Mouse (Mus musculus): ENCODE measurements around the gene Olfr1157.

Gene Olfr1157

DNA sequence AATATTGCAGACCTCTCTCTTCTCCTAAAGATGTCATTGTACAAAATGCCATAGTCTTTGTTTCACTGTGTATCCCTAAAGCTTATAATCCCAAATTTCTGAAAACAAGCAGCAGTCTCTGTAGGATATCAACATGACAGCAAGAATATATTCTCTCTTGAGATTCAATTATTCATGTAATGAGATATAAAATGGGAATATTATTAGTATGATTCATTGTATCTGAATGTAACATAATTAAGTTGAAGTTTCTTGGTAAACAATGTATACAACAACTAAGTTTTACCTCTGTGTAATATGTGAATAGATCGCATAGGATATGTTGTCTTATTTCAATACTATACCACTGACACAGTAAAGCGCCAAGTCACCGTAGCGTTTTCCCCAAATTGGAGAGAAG is at the start of gene Olfr1157:
TSS of gene Olfr1157 (minus strand) at position 101 of the 400 bp plus-strand sequence.
- in situ Hi-C loops (cut with MboI) = no loop called here

DNA sequence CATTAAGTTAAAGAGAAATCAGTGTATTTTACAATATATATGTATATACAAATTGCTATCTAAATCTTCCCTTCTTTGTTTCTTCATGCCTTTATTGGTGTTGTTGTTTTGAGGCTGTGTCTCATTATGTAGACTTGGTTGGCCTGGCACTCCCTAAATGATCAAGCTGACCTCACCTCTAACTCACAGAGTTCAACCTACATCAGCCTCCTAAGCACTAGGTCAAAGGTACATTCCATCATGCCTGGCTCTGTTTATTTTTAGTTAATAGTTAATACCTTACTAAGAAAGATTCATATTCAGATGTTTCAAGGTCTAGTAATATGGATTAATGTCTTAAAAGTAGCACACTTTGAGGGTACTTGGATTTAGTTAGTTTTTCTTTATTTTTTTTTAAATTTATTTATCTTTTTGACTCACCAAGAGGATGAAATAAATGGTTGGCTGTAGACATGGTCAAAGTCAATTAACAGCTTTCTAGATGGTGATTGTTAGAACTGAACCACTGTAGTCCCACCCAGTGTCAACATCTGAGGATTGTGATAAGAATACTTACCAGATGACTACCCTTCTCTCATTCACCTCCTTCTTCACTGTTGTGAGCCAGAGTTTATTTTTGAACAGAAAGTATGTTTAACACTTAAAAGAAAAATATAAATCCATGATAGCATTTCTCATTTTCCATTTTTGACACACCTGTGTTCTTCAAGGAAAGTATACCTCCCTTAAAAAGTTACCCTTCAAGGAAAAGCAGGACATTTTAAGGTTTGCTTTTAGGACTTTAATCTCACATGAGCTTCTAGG is 39.6 kb upstream of the Olfr1157 start, which contains the start of gene Olfr1160:
TSS of gene Olfr1160 (minus strand) at position 754 of the 804 bp plus-strand sequence.
- in situ Hi-C loops (cut with MboI) = no loop called here

DNA sequence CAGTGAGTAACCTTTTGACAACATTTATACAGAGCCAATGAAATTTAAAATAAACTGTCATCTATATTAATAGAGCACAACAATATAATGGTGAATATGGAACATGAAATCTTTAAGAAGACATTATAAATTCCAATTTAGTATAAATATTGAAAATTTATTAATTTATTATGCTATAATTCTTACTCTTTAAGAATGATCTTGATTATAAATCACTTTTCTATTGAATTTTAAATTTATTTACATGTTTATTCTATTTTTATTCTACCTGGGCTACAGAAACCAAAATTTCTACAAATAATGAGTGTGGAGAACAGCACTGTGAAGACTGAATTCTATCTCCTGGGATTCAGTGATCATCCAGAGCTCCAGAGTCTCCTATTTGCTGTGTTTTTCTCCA is 21.7 kb upstream of the Olfr1157 start, which contains the start of gene Olfr1158:
TSS of gene Olfr1158 (plus strand) at position 301 of the 400 bp plus-strand sequence.
- in situ Hi-C loops (cut with MboI) = no loop called here

DNA sequence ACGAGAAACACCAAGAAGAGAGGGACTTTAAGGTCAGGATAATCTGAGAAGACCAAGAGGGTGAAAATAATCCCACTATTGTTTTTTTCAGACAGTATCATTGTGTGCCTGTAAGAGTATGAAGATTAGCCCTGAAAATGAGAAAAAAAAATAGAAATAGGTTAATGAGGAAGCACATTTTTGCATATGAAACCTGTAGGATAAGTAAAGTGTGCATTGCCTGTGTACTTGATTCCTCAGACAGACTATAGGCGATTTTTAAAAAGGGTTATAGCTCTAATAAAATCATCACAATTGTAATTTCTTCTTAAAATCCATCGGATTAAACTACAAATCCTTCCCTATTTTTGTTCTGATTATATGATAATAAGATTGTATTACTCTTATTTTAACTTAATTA is 6.5 kb upstream of the Olfr1157 start, which contains the start of gene Olfr74:
TSS of gene Olfr74 (minus strand) at position 101 of the 400 bp plus-strand sequence.
- in situ Hi-C loops (cut with MboI) = no loop called here

DNA sequence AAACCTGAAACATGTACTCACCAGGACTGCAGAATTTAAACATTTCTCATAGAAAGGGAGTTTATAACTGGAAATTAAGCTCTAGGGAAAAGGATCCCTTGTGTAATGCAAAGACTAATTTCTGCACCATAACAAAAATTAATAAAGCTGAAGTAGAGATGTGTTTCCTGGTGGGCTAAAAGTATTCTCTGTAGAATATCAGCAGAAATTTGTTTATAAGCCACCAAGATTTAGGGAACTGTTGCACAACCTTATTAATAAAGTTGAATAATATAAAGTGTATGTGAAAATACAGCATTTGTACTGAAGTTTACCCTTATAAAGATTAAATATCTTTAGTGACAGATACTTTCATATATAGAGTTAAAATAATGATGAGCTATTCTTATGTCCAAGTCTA is 15.1 kb downstream of the Olfr1157 start, which contains the start of gene Olfr1156:
TSS of gene Olfr1156 (minus strand) at position 101 of the 400 bp plus-strand sequence.
- in situ Hi-C loops (cut with MboI) = no loop called here

DNA sequence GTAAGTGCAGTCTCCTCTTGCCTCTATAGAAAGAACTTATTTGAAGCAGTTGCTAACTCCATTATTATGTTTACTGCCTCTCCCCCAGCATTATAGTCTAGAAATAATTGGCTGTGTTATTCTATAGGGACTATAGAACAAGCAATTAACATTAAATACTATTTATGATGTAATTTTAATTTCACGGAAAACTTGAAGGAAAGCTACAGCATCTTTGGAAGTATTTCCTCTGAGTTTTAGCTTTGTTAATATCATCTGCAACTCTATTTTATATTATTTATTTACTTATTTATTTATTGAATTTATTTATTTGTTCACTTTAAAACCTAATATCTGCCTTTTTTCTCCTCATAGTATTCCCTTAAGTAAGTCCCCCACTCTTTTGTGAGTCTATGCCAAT is 23.1 kb downstream of the Olfr1157 start, which contains the start of gene Olfr1155:
TSS of gene Olfr1155 (minus strand) at position 101 of the 400 bp plus-strand sequence.
- in situ Hi-C loops (cut with MboI) = no loop called here
